Mouse (Mus musculus): ENCODE measurements around the gene Ggta1. TPM values are rescaled to one million over a fixed set of nuclear protein-coding genes. Genes with fewer than 3 reads are reported as not detected.

Gene Ggta1
- polyA plus RNA-seq, 1 experiment from 2014 or later, result 7.8 TPM

DNA sequence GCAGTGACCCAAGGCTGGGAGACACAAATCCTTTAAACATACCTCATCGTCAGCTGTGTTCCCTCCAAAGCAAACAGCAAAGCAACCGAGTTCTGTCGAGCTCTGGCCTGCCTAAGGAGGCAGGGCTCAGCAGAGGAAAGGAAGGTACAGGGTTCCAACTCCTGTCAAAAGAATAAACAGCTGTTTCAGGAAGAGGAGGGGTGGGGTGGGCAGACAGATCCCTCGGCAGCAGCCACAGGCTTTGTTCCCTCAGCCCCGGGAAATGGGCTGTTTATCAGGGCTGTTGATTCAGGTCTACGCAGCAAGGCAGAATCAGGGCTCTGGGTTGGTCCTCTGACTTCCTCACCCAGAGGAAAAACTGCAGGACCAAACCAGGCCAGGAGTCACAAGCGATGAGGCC, 30.6 kb downstream of the Ggta1 start:
- Histone ChIP-seq H3K4me3 (replicated peaks) (no peak overlapping the region), H3K9ac (no peak overlapping the region), H3K9me3 (replicated peaks) (no peaks in the 10 kb centered on the region), H3K27ac (peak overlapping the region; percentile 48; the same call in 1 of the 2 replicates), H3K27me3 (no peaks in the 10 kb centered on the region), H3K36me3 (peaks cover 16% of the 10 kb centered on the region; the same call in 1 of the 2 replicates), H3K4me2 (no peak overlapping the region), H3K4me1 (replicated peaks) (peaks cover 39% of the 10 kb centered on the region)
- ATAC-seq (ENCODE audit: low read depth) (0 out of 2 replicates have a peak, but pooled peaks have one; percentile 22), DNase-seq (no peak)
- 38% methylated on average over 7 of the region's 7 CpGs for WGBS (ENCODE audit: insufficient replicate concordance)

DNA sequence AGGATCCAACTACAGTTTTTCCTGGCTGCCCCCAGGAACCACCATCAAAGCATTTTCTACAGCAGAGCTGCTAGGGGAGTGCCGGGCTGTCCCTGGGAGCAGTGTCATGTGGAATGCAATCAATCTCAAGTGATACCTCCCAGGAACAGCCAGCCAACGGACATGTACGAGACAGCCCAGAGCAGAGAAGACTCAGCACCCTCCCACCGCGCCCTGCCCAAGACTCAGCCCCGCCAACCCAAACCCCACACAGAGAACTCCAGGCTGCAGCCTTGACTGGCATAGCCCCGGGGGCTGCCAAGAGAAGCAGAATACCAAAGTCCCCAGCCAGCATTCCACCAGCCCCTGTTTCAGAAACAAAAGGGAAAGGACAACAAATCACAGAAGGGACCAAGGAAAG, 31.0 kb downstream of the Ggta1 start:
- Histone ChIP-seq H3K9ac (no peak overlapping the region), H3K4me2 (no peak overlapping the region), H3K27ac (no peak overlapping the region), H3K4me1 (replicated peaks) (peaks cover 37% of the 10 kb centered on the region), H3K9me3 (replicated peaks) (no peaks in the 10 kb centered on the region), H3K27me3 (no peaks in the 10 kb centered on the region), H3K4me3 (replicated peaks) (no peak overlapping the region), H3K36me3 (peaks cover 16% of the 10 kb centered on the region; the same call in 1 of the 2 replicates)
- WGBS (ENCODE audit: insufficient replicate concordance), result 65% methylated on average over 7 of the region's 7 CpGs
- ATAC-seq (ENCODE audit: low read depth), result no peak
- DNase-seq, result no peak

DNA sequence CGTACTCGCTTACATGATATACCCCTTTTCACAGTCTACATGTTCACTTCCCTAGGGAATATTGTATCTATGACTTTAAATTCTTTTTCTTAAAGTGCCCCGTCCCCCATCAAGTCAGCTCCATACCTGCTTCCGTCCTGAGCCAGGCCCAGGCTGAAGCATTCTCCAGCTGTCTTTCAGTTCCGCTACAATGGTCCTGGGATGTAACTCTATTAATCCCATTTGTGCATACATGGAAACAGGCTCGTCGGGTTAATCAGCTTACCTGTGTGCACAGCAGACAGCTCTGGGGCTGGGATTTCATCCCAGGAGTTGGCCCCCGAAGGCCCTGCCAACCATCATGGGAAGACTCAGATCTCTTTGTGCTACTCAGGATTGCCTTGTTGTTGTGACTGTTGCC, 32.2 kb downstream of the Ggta1 start:
- H3K4me2 ChIP-seq, result no peak overlapping the region
- ATAC-seq (ENCODE audit: low read depth) (no peak), DNase-seq (no peak)
- no peak overlapping the region for H3K9ac ChIP-seq
- peaks cover 33% of the 10 kb centered on the region for H3K4me1 ChIP-seq (replicated peaks)
- no peaks in the 10 kb centered on the region for H3K27me3 ChIP-seq
- 84% methylated on average over 8 of the region's 8 CpGs for WGBS (ENCODE audit: insufficient replicate concordance)
- no peak overlapping the region for H3K27ac ChIP-seq
- no peaks in the 10 kb centered on the region for H3K9me3 ChIP-seq (replicated peaks)
- H3K4me3 ChIP-seq (replicated peaks), result no peak overlapping the region
- H3K36me3 ChIP-seq, result peaks cover 16% of the 10 kb centered on the region; the same call in 1 of the 2 replicates

DNA sequence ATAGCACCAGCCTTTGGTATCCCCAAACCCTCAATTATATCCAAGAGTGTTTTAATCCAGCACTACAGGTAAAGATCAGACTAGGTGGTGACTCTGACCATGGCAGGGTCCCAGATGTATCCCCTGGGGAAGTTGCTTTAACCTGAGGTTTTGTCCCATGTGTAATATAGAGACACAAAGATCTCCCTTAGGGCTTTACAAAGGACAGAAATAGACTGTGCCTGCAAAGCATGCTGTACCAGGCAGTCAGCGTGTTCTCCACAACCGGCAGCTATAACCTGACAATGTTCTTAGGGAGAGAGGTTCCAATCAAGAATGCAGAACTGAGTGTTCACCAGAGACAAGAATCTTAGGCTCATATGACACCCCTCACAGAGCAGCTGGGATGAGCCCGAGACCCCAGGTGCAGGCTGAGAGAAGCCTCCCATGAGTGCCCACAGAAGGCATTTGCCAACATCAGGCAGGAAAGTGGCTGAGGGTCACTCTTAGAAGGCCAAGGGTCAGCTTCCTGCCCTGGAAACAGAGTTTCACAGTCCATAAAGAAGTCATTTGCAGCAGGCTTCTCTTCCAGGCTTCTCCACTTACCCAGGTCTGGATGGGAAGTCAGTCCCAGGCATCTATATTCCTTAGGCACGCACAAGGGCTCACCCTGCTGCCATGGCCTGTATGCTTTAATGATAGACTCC, 34.3 kb downstream of the Ggta1 start:
- no peak for DNase-seq
- peaks cover 16% of the 10 kb centered on the region; the same call in 1 of the 2 replicates for H3K36me3 ChIP-seq
- H3K9ac ChIP-seq, result no peak overlapping the region
- no peak overlapping the region for H3K27ac ChIP-seq
- H3K4me2 ChIP-seq, result no peak overlapping the region
- H3K4me3 ChIP-seq (replicated peaks), result no peak overlapping the region
- peaks cover 33% of the 10 kb centered on the region for H3K4me1 ChIP-seq (replicated peaks)
- H3K27me3 ChIP-seq, result no peaks in the 10 kb centered on the region
- no peaks in the 10 kb centered on the region for H3K9me3 ChIP-seq (replicated peaks)
- no peak for ATAC-seq (ENCODE audit: low read depth)
- 80% methylated on average over 4 of the region's 4 CpGs for WGBS (ENCODE audit: insufficient replicate concordance)

DNA sequence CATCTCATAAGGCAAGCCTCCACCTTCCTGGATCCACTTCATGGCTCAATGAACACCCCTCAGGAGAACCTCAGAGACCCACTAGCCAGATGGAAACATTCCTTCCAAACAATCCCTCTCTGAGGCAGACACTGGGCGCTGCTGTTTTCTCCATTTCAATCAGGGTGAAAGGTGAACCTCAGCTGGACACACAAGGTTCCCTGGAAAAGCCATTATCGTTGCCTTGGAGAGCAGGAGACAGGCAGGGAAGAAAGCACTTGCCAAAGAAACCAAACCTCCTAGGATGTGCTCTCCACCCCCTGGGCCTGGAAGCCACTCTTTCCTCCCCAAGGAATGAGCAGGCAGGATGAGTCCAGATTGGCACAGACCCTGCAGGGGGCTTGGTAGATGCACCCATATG, 35.5 kb downstream of the Ggta1 start:
- Histone ChIP-seq H3K27me3 (no peaks in the 10 kb centered on the region), H3K4me3 (replicated peaks) (no peak overlapping the region), H3K4me1 (replicated peaks) (peaks cover 24% of the 10 kb centered on the region), H3K9ac (no peak overlapping the region), H3K36me3 (peaks cover 24% of the 10 kb centered on the region), H3K27ac (no peak overlapping the region), H3K4me2 (no peak overlapping the region), H3K9me3 (replicated peaks) (no peaks in the 10 kb centered on the region)
- no peak for ATAC-seq (ENCODE audit: low read depth)
- WGBS (ENCODE audit: insufficient replicate concordance), result 82% methylated on average over 2 of the region's 2 CpGs
- no peak for DNase-seq

DNA sequence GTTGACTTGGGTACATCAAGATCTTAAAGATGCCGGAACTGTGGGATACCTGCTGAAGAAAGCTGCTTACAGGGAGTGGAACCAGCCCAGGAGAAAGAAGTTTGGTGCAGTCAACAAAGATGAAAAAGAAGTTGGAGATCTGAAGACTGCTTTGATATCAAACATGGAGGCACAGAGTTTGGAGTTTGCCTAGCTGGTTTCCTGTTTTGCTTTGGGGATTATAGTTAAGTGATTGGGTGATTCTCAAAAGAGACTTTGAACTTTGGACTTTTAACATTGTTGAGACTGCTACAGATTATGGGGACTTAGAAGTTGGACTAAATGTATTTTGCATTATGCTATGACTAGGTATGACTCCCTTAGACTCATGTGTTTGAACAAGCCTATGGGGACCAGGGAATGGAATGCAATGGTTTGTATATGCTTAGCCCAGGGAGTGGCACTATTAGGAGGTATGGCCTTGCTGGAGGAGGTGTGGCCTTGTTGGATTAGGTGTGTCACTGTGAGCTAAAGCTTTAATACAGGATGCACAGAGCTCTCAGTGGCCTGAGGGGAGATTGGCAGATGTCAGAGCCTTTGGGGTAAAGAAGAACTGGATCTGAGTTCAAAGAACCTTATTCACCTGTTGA, 39.2 kb downstream of the Ggta1 start:
- peaks cover 58% of the 10 kb centered on the region for H3K4me1 ChIP-seq (replicated peaks)
- ATAC-seq (ENCODE audit: low read depth) (no peak), DNase-seq (no peak)
- H3K27ac ChIP-seq, result no peak overlapping the region
- no peak overlapping the region for H3K4me2 ChIP-seq
- peaks cover 39% of the 10 kb centered on the region for H3K36me3 ChIP-seq
- H3K9me3 ChIP-seq (replicated peaks), result no peaks in the 10 kb centered on the region
- WGBS (ENCODE audit: insufficient replicate concordance), result 68% methylated on average over 1 of the region's 1 CpGs
- H3K27me3 ChIP-seq, result no peaks in the 10 kb centered on the region
- no peak overlapping the region for H3K9ac ChIP-seq
- no peak overlapping the region for H3K4me3 ChIP-seq (replicated peaks)

DNA sequence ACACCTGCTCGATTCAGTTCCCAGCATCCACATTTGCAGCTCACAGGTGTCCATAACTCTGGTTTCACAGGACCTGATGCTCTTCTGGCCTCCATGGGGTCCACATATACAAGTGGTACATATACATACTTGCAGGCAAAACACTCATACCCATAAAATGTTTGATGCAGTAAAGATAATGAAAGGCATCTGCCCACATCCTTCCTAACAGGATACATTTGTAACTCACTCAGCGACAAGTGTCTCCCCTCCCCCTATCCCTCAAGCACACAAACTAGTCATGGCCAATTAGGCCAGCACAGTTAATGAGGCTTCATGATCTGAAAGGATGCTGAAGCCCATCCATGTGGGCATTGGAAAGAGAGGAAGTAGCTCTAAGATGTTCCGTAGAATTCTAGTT, 40.6 kb downstream of the Ggta1 start:
- H3K4me2 ChIP-seq, result no peak overlapping the region
- H3K27ac ChIP-seq, result no peak overlapping the region
- no peak for ATAC-seq (ENCODE audit: low read depth)
- 83% methylated on average over 3 of the region's 3 CpGs for WGBS (ENCODE audit: insufficient replicate concordance)
- no peak for DNase-seq
- H3K4me1 ChIP-seq (replicated peaks), result peaks cover 70% of the 10 kb centered on the region
- peaks cover 43% of the 10 kb centered on the region for H3K36me3 ChIP-seq
- no peaks in the 10 kb centered on the region for H3K27me3 ChIP-seq
- H3K9me3 ChIP-seq (replicated peaks), result no peaks in the 10 kb centered on the region
- H3K9ac ChIP-seq, result no peak overlapping the region
- H3K4me3 ChIP-seq (replicated peaks), result no peak overlapping the region

DNA sequence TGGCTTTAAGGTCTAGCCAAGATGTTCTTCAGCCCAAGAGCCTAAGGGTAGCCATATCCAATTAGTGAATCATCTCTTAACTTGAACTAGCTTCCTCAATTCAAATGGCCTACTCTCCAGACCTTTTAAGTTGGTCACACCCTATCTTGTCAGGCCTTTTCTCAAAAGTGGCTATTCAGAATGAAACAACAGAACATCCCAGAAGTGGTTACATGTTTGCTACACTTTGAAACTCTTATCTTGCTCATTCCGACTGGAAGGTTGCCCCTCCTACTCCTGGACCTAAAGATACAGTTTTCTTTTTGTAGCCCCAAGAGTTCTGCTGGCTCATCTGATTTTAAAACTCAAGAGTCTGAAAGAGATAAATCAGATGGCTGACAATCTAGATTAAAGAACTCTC, 42.4 kb downstream of the Ggta1 start:
- no peaks in the 10 kb centered on the region for H3K27me3 ChIP-seq
- peak overlapping the region; percentile 39; the same call in 1 of the 2 replicates for H3K9ac ChIP-seq
- peak; percentile 60 for ATAC-seq (ENCODE audit: low read depth)
- no peak overlapping the region for H3K4me3 ChIP-seq (replicated peaks)
- H3K27ac ChIP-seq, result peak overlapping the region; percentile 88
- H3K36me3 ChIP-seq, result peaks cover 43% of the 10 kb centered on the region
- 26% methylated on average over 1 of the region's 1 CpGs for WGBS (ENCODE audit: insufficient replicate concordance)
- DNase-seq, result peak; percentile 43
- H3K9me3 ChIP-seq (replicated peaks), result no peaks in the 10 kb centered on the region
- peak overlapping the region; percentile 35; the same call in 1 of the 2 replicates for H3K4me2 ChIP-seq
- H3K4me1 ChIP-seq (replicated peaks), result peaks cover 85% of the 10 kb centered on the region

DNA sequence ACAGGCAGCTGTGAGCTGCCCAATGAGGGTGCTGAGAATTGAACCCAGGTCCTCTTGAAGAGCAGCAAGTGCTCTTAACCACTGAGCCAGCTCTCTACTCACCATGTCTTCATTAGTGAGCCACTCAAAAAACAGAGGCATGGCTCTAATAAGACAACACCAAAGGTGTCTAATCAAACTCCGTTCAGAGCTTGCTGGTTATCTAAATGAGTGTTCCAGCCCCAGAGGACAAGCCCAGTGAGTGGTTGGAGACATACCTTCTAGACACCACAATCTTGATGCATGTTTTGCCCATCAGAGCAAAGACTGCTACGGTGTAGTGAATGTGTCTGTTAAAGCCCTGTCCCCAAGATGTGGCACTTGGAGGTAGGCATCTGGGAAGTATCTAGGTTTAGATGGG, 43.4 kb downstream of the Ggta1 start:
- peaks cover 81% of the 10 kb centered on the region for H3K4me1 ChIP-seq (replicated peaks)
- H3K4me3 ChIP-seq (replicated peaks), result no peak overlapping the region
- peak overlapping the region; percentile 88 for H3K27ac ChIP-seq
- H3K36me3 ChIP-seq, result peaks cover 43% of the 10 kb centered on the region
- ATAC-seq (ENCODE audit: low read depth), result peak; percentile 85
- H3K27me3 ChIP-seq, result no peaks in the 10 kb centered on the region
- no peaks in the 10 kb centered on the region for H3K9me3 ChIP-seq (replicated peaks)
- peak overlapping the region; percentile 35 for H3K4me2 ChIP-seq
- peak overlapping the region; percentile 39; the same call in 1 of the 2 replicates for H3K9ac ChIP-seq
- WGBS (ENCODE audit: insufficient replicate concordance), result 38% methylated on average over 2 of the region's 2 CpGs
- peak; percentile 44 for DNase-seq

DNA sequence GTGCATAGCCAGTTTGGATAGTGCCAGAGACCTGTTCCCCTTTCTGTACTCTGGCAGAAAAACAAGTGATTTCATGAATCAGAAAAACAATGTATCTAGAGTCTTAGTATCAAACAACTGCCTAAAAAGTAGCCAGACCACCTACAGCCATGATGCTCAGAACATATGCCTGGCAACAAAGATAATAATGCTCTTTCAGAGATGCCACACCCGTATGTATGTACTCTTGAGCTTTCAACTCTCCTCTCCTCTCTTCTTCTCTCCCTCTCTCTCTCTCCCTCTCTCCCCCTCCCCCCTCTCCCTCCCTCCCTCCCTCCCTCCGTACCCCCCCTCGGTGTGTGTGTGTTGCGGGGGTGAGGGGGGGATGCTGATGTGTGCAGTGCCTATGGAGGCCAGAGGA, 43.8 kb downstream of the Ggta1 start:
- Histone ChIP-seq H3K4me3 (replicated peaks) (no peak overlapping the region), H3K27ac (peak overlapping the region; percentile 88), H3K36me3 (peaks cover 43% of the 10 kb centered on the region), H3K27me3 (no peaks in the 10 kb centered on the region), H3K9me3 (replicated peaks) (no peaks in the 10 kb centered on the region), H3K4me2 (peak overlapping the region; percentile 35), H3K9ac (no peak overlapping the region), H3K4me1 (replicated peaks) (peaks cover 77% of the 10 kb centered on the region)
- WGBS (ENCODE audit: insufficient replicate concordance), result 66% methylated on average over 4 of the region's 4 CpGs
- ATAC-seq (ENCODE audit: low read depth), result peak; percentile 75
- no peak for DNase-seq

DNA sequence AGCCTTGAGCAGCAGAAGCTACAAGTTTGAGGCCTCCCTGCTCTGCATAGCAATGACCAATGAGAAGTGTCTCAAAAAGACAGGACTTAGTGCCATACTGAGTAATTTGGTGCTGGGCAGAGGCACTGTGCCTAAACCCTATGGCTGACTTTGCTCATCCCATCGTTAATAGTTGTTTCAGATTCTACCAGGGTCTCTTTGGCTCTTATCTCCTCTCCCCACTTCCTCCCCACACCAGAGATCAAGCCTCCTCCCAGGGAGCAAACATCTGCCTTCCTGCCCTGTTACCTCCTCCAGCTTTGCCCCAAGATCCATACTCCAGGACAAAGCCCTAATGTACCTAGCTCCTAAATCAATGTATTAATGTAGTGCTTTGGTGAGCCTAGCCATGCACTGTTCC, 45.8 kb downstream of the Ggta1 start:
- H3K9ac ChIP-seq, result peak overlapping the region; percentile 23; the same call in 1 of the 2 replicates
- H3K9me3 ChIP-seq (replicated peaks), result no peaks in the 10 kb centered on the region
- peaks cover 42% of the 10 kb centered on the region for H3K36me3 ChIP-seq
- DNase-seq (no peak), ATAC-seq (ENCODE audit: low read depth) (no peak)
- peak overlapping the region; percentile 45 for H3K27ac ChIP-seq
- WGBS (ENCODE audit: insufficient replicate concordance), result 13% methylated on average over 1 of the region's 1 CpGs
- no peak overlapping the region for H3K4me3 ChIP-seq (replicated peaks)
- peaks cover 66% of the 10 kb centered on the region for H3K4me1 ChIP-seq (replicated peaks)
- H3K27me3 ChIP-seq, result no peaks in the 10 kb centered on the region
- no peak overlapping the region for H3K4me2 ChIP-seq
